14 mouse cellular contexts compared by ENCODE assay signal in the genomic region with DNA sequence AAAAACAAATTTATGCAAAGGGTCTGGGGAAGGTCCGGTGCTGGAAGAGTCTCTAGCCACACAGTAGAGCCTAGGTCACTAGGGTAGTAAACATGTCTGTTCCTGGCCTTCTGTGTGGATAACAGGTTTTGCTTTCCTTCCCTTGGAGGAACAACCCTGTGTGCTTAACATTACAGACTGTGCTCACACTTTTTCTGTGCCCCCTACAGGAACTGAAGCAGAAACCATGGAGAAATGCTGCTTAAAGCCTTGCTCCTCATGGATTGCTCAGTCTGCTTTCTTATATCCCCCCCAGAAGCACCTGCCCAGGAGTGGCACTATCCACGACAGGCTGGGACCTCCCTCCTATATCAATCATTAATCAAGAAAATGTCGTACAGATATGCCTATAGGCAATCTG.
"Had no signal": no experiment of that assay in that cellular context is flagged by ENCODE, and none has a peak within 500 bp of the region (broad histone marks: within the 10 kb centered on the region; RNA-seq: fewer than 3 reads in every experiment).

No protein-coding gene starts in this region.

- H3K36me3 ChIP-seq: limb, embryonic 13.5 days; midbrain, embryonic 15.5 days; neural tube, embryonic 13.5 days had no signal

- H3K27ac ChIP-seq: limb, embryonic 13.5 days; liver, embryonic 14.5 days; midbrain, embryonic 15.5 days; neural tube, embryonic 13.5 days had no signal

- H3K9me3 ChIP-seq: limb, embryonic 13.5 days; midbrain, embryonic 15.5 days; neural tube, embryonic 13.5 days had no signal

- H3K27me3 ChIP-seq: limb, embryonic 13.5 days; midbrain, embryonic 15.5 days; neural tube, embryonic 13.5 days had no signal

- H3K4me3 ChIP-seq: limb, embryonic 13.5 days; midbrain, embryonic 15.5 days; neural tube, embryonic 13.5 days had no signal

- DNase-seq: kidney, postnatal 14 days; layer of hippocampus, adult 9-11 months; layer of hippocampus, postnatal 36 days; lung, adult 18-20 months; lung, postnatal 14 days; retina, postnatal 1 day; right cerebral cortex, postnatal 4 days; spleen, adult 18-20 months; thymus, adult 18-20 months; thymus, postnatal 14 days had no signal

- H3K4me1 ChIP-seq: limb, embryonic 13.5 days; midbrain, embryonic 15.5 days; neural tube, embryonic 13.5 days had no signal

- H3K4me2 ChIP-seq: limb, embryonic 13.5 days; midbrain, embryonic 15.5 days; neural tube, embryonic 13.5 days had no signal

- H3K9ac ChIP-seq: limb, embryonic 13.5 days; liver, embryonic 14.5 days; midbrain, embryonic 15.5 days; neural tube, embryonic 13.5 days had no signal

- ATAC-seq: midbrain, embryonic 15.5 days had no signal
